Mouse (Mus musculus) limb, embryonic 14.5 days (tissue): Measurements from ENCODE around the gene Tada1. TPM values are rescaled to one million over a fixed set of nuclear protein-coding genes. Genes with fewer than 3 reads are reported as not detected.

Experiments used
- ATAC-seq: fragments of 200-750 bp; cut with Nextera tagmentation; 2 replicates; pipeline ENCODE4 v1.8.0; 2017; ENCODE audit warnings: low read depth, moderate number of reproducible peaks, moderate TSS enrichment; ENCODE audit not compliant: low FRiP score
- DNase-seq: peaks from one replicate; pipeline ENCODE4 v3.0.0-alpha.2; 2015; ENCODE audit warnings: low spot score
- H3K27ac ChIP-seq: fragments of 300-500 bp; sonication (generic); replicated peaks from 2 replicates; pipeline ENCODE4 v1.5.1; 2014; ENCODE audit warnings: low read depth, mild to moderate bottlenecking, low read length, moderate library complexity, mixed read lengths
- H3K27me3 ChIP-seq: fragments of 300-500 bp; sonication (generic); 2 replicates; pipeline ENCODE4 v1.6.1; 2014; ENCODE audit warnings: low read length, mixed read lengths; ENCODE audit not compliant: control insufficient read depth, insufficient read depth
- H3K36me3 ChIP-seq: fragments of 300-500 bp; sonication (generic); 2 replicates; pipeline ENCODE4 v1.6.1; 2014; ENCODE audit warnings: mild to moderate bottlenecking, low read length, moderate library complexity, mixed read lengths; ENCODE audit not compliant: control insufficient read depth, insufficient read depth
- H3K4me1 ChIP-seq: fragments of 300-500 bp; sonication (generic); 2 replicates; pipeline ENCODE4 v1.6.1; 2014; ENCODE audit warnings: antibody characterized with exemption, low read length, mixed read lengths; ENCODE audit not compliant: control insufficient read depth, insufficient read depth
- H3K4me2 ChIP-seq: fragments of 300-500 bp; sonication (generic); replicated peaks from 2 replicates; pipeline ENCODE4 v1.6.1; 2014; ENCODE audit warnings: low read depth, mild to moderate bottlenecking, low read length, moderate library complexity; ENCODE audit not compliant: severe bottlenecking
- H3K4me3 ChIP-seq: fragments of 300-500 bp; sonication (generic); replicated peaks from 2 replicates; pipeline ENCODE4 v1.5.1; 2014; ENCODE audit warnings: low read length
- H3K9ac ChIP-seq: fragments of 300-500 bp; sonication (generic); 2 replicates; pipeline ENCODE4 v1.6.1; 2014; ENCODE audit warnings: mild to moderate bottlenecking, low read depth, low read length, moderate library complexity; ENCODE audit not compliant: severe bottlenecking
- H3K9me3 ChIP-seq: fragments of 300-500 bp; sonication (generic); 2 replicates; pipeline ENCODE4 v1.6.1; 2016; ENCODE audit warnings: low read length; ENCODE audit not compliant: control insufficient read depth
- POLR2A ChIP-seq: fragments of 200-500 bp; IDR thresholded peaks from 2 replicates; pipeline ENCODE4 v1.8.0; 2012; ENCODE audit warnings: inconsistent platforms, mild to moderate bottlenecking, moderate library complexity, borderline replicate concordance; ENCODE audit not compliant: insufficient read depth, insufficient read length; ENCODE audit errors: extremely low read depth
- WGBS: fragments of 180-500 bp; shearing (Covaris S2); extraction: QIAGEN DNeasy Blood & Tissue Kit; methylation state at CpG from one replicate; pipeline ENCODE4 v1.1.7; 2014; 5-methylcytosine and 5-hydroxymethylcytosine counted together
- polyA plus RNA-seq, 2 experiments: library from polyadenylated mRNA; depleted of rRNA in 1 of 2; stranded (reverse) in 1 of 2; unstranded in 1 of 2; fragments of >200 nt; fragmentation: Nextera tagmentation in 1 of 2; extraction: Ambion mirVana in 1 of 2; gene quantifications; 2 replicates each; pipeline versions ENCODE4 v1.2.1 to v1.2.3; 2012 to 2014

The Tada1 gene
- polyA plus RNA-seq, 2 experiments: 50.0 to 55.5 TPM

GRCm38 (mm10) chr1:166429809-166430431 is 51.0 kb downstream of the Tada1 start:
- Histone ChIP-seq H3K9me3 (no peaks in the 10 kb centered on the region), H3K27ac (no peak overlapping the region), H3K4me3 (no peak overlapping the region), H3K4me2 (no peak overlapping the region), H3K36me3 (no peaks in the 10 kb centered on the region), H3K9ac (no peak overlapping the region), H3K4me1 (no peaks in the 10 kb centered on the region), H3K27me3 (no peaks in the 10 kb centered on the region)
- ATAC-seq: no peak
- TF ChIP-seq POLR2A: no peak
- no peak for DNase-seq
- 63% methylated on average over 10 of the region's 10 CpGs for WGBS

- H3K4me3 ChIP-seq: no peak overlapping the region
- H3K27ac ChIP-seq: no peak overlapping the region
- TF ChIP-seq POLR2A: no peak
- ATAC-seq (no peak), DNase-seq (no peak)
- H3K9me3 ChIP-seq: no peaks in the 10 kb centered on the region
- no peaks in the 10 kb centered on the region for H3K36me3 ChIP-seq
- no peak overlapping the region for H3K9ac ChIP-seq
- no peak overlapping the region for H3K4me2 ChIP-seq
- no peaks in the 10 kb centered on the region for H3K4me1 ChIP-seq
- no peaks in the 10 kb centered on the region for H3K27me3 ChIP-seq
- 59% methylated on average over 6 of the region's 6 CpGs for WGBS
Measured at GRCm38 (mm10) chr1:166439426-166439825, 60.5 kb downstream of the Tada1 start.

GRCm38 (mm10) chr1:166441992-166442391 is 63.1 kb downstream of the Tada1 start:
- H3K9ac ChIP-seq: no peak overlapping the region
- DNase-seq (no peak), ATAC-seq (no peak)
- TF ChIP-seq POLR2A: no peak
- no peaks in the 10 kb centered on the region for H3K27me3 ChIP-seq
- H3K4me1 ChIP-seq: no peaks in the 10 kb centered on the region
- no peaks in the 10 kb centered on the region for H3K36me3 ChIP-seq
- no peak overlapping the region for H3K4me2 ChIP-seq
- 90% methylated on average over 3 of the region's 3 CpGs for WGBS
- no peaks in the 10 kb centered on the region for H3K9me3 ChIP-seq
- H3K27ac ChIP-seq: no peak overlapping the region
- H3K4me3 ChIP-seq: no peak overlapping the region

Other genes starting within 250 kb of the Tada1 start
- 0.96 and 1.2 TPM in 2 replicates for gene Gpa33, start 248.9 kb upstream of the Tada1 start, polyA plus RNA-seq (2012; rRNA removed)
- gene Gpa33, start 248.9 kb upstream of the Tada1 start, polyA plus RNA-seq (2014; fragmentation: Nextera tagmentation; extraction: Ambion mirVana): 1.1 and 1.2 TPM in 2 replicates
- 0.04 and 0.08 TPM in 2 replicates for gene Mael, start 140.3 kb upstream of the Tada1 start, polyA plus RNA-seq (2012; rRNA removed)
- not detected in 2 replicates for gene Mael, start 140.3 kb upstream of the Tada1 start, polyA plus RNA-seq (2014; fragmentation: Nextera tagmentation; extraction: Ambion mirVana)
- 0.20 and 0.31 TPM in 2 replicates for gene Ildr2, start 125.0 kb upstream of the Tada1 start, polyA plus RNA-seq (2012; rRNA removed)
- 0.33 and 0.40 TPM in 2 replicates for gene Ildr2, start 125.0 kb upstream of the Tada1 start, polyA plus RNA-seq (2014; fragmentation: Nextera tagmentation; extraction: Ambion mirVana)
- gene Pogk, start 30.8 kb downstream of the Tada1 start, polyA plus RNA-seq (2012; rRNA removed): 26.8 and 28.4 TPM in 2 replicates
- gene Pogk, start 30.8 kb downstream of the Tada1 start, polyA plus RNA-seq (2014; fragmentation: Nextera tagmentation; extraction: Ambion mirVana): 21.7 and 26.2 TPM in 2 replicates
- not detected in 2 replicates for gene Gm4846, start 118.5 kb downstream of the Tada1 start, polyA plus RNA-seq (2012; rRNA removed)
- not detected in 2 replicates for gene Gm4846, start 118.5 kb downstream of the Tada1 start, polyA plus RNA-seq (2014; fragmentation: Nextera tagmentation; extraction: Ambion mirVana)